In genomic region chr9:41973775-41974657, GRCm38 (mm10) we compare ENCODE assay signal across 8 mouse cellular contexts.
DNase-seq lines count a peak whose midpoint lies in the region; ATAC-seq and TF ChIP-seq lines count a peak whose summit lies in the region.

No protein-coding gene starts in this region.

- TF ChIP-seq POLR2A in embryonic fibroblast, embryonic 13.5 days (IDR thresholded peaks at IDR 0.05; ENCODE audit: low read depth, low read length), result no peak

- peak; percentile 95 for TF ChIP-seq CTCF in embryonic fibroblast, embryonic 13.5 days (IDR thresholded peaks at IDR 0.05; ENCODE audit: borderline replicate concordance, insufficient read depth, low read length)

- ATAC-seq in hindbrain, embryonic 15.5 days (ENCODE audit: low FRiP score, low read depth), result peak; percentile 92
- peak; percentile 87 for ATAC-seq in neural tube, embryonic 13.5 days (ENCODE audit: low read depth)

- H3K9ac ChIP-seq in hindbrain, embryonic 15.5 days, result no peak overlapping the region
- 0 out of 2 replicates have a peak overlapping the region, but pooled peaks have one; percentile 17 for H3K9ac ChIP-seq in neural tube, embryonic 13.5 days

- H3K4me2 ChIP-seq in hindbrain, embryonic 15.5 days, result no peak overlapping the region
- H3K4me2 ChIP-seq in neural tube, embryonic 13.5 days, result no peak overlapping the region

- H3K4me1 ChIP-seq in embryonic fibroblast, embryonic 13.5 days (ENCODE audit: control insufficient read depth, insufficient read depth, low read length), result no peaks in the 10 kb centered on the region
- peaks cover 5% of the 10 kb centered on the region for H3K4me1 ChIP-seq in hindbrain, embryonic 15.5 days (replicated peaks)
- H3K4me1 ChIP-seq in neural tube, embryonic 13.5 days (replicated peaks), result 0 out of 2 replicates have a peak, but pooled peaks cover 6% of the 10 kb centered on the region

- H3K27ac ChIP-seq in embryonic fibroblast, embryonic 13.5 days (ENCODE audit: insufficient read depth, low read length), result no peak overlapping the region
- H3K27ac ChIP-seq in hindbrain, embryonic 15.5 days (replicated peaks), result no peak overlapping the region; the same call in 1 of the 2 replicates
- H3K27ac ChIP-seq in neural tube, embryonic 13.5 days (replicated peaks), result no peak overlapping the region

- no peaks in the 10 kb centered on the region for H3K27me3 ChIP-seq in hindbrain, embryonic 15.5 days
- H3K27me3 ChIP-seq in neural tube, embryonic 13.5 days, result no peaks in the 10 kb centered on the region

- no peaks in the 10 kb centered on the region for H3K9me3 ChIP-seq in hindbrain, embryonic 15.5 days
- H3K9me3 ChIP-seq in neural tube, embryonic 13.5 days, result no peaks in the 10 kb centered on the region

- no peak overlapping the region for H3K4me3 ChIP-seq in embryonic fibroblast, embryonic 13.5 days (ENCODE audit: insufficient read depth, low read length)
- H3K4me3 ChIP-seq in hindbrain, embryonic 15.5 days, result no peak overlapping the region
- no peak overlapping the region for H3K4me3 ChIP-seq in neural tube, embryonic 13.5 days

- DNase-seq in kidney, adult 9 months, result peak; percentile 38
- no peak for DNase-seq in kidney, adult 11 months
- DNase-seq in brain, adult 2 months (ENCODE audit: low read depth, low spot score), result peak; percentile 91
- DNase-seq in left cerebral cortex, postnatal 4 days, result peak; percentile 84
- DNase-seq in MN1 (ENCODE audit: low spot score), result no peak

- peaks cover 37% of the 10 kb centered on the region for H3K36me3 ChIP-seq in hindbrain, embryonic 15.5 days
- H3K36me3 ChIP-seq in neural tube, embryonic 13.5 days, result peaks cover 64% of the 10 kb centered on the region

- 71% methylated on average over 25 of the region's 25 CpGs for WGBS in hindbrain, embryonic 15.5 days
- 70% methylated on average over 25 of the region's 25 CpGs for WGBS in neural tube, embryonic 13.5 days

- intact Hi-C loops in left cerebral cortex, postnatal 4 days (cut with DNase I), result loop anchor here (5.0 kb wide), 1 partner anchor 747 kb away; no protein-coding TSS in a partner anchor

Comparison
In these comparisons a context has a peak if more than half of its experiments do, and no peak if none do; other contexts are left out.
1. DNase-seq: peak in kidney, adult 9 months (single experiment), brain, adult 2 months (single experiment) and left cerebral cortex, postnatal 4 days (single experiment); none in kidney, adult 11 months (single experiment) and MN1 (single experiment).